Mouse (Mus musculus): Measurements from ENCODE around the gene Zc3hav1. TPM values are rescaled to one million over a fixed set of nuclear protein-coding genes. Genes with fewer than 3 reads are reported as not detected.
"Not testable (repeated sequence)": the region's sequence is repeated elsewhere in the genome, so short reads cannot be mapped to it uniquely, and the experiment has no call there.

Zc3hav1 gene
- polyA plus RNA-seq, 1 experiment from 2014 or later: 1.4 TPM

- H3K4me1 ChIP-seq (ENCODE audit: control insufficient read depth, insufficient read depth, low read depth, low read length): no peaks in the 10 kb centered on the region
- WGBS: 85% methylated on average over 4 of the region's 4 CpGs
Measured at GRCm38 (mm10) chr6:38361065-38361464, 6.7 kb upstream of the Zc3hav1 start.

GRCm38 (mm10) chr6:38359736-38360499 lies 5.5 kb upstream of the Zc3hav1 start:
- WGBS: 86% methylated on average over 12 of the region's 12 CpGs
- no peak overlapping the region for H3K9ac ChIP-seq (ENCODE audit: low read depth, low read length)
- H3K4me3 ChIP-seq (ENCODE audit: low read length): no peak overlapping the region
- no peak for ATAC-seq
- peaks cover 12% of the 10 kb centered on the region for H3K27me3 ChIP-seq (replicated peaks; ENCODE audit: control insufficient read depth, insufficient read depth, low read length)
- no peaks in the 10 kb centered on the region for H3K36me3 ChIP-seq (ENCODE audit: control insufficient read depth, insufficient read depth, low read length)
- no peak overlapping the region for H3K4me2 ChIP-seq (ENCODE audit: low read length)
- no peak overlapping the region for H3K27ac ChIP-seq (ENCODE audit: low read depth, low read length)
- no peaks in the 10 kb centered on the region; the same call in 1 of the 2 replicates for H3K4me1 ChIP-seq (ENCODE audit: control insufficient read depth, insufficient read depth, low read depth, low read length)
- no peaks in the 10 kb centered on the region for H3K9me3 ChIP-seq (ENCODE audit: control insufficient read depth, low read length)

More at GRCm38 (mm10) chr6:38361065-38361464, 6.7 kb upstream of the Zc3hav1 start:
- no peak overlapping the region for H3K4me2 ChIP-seq (ENCODE audit: low read length)
- no peak overlapping the region for H3K4me3 ChIP-seq (ENCODE audit: low read length)
- H3K27ac ChIP-seq (ENCODE audit: low read depth, low read length): no peak overlapping the region
- no peaks in the 10 kb centered on the region for H3K36me3 ChIP-seq (ENCODE audit: control insufficient read depth, insufficient read depth, low read length)
- no peak for ATAC-seq
- H3K9me3 ChIP-seq (ENCODE audit: control insufficient read depth, low read length): no peaks in the 10 kb centered on the region
- no peak overlapping the region for H3K9ac ChIP-seq (ENCODE audit: low read depth, low read length)
- peaks cover 5% of the 10 kb centered on the region for H3K27me3 ChIP-seq (replicated peaks; ENCODE audit: control insufficient read depth, insufficient read depth, low read length)

GRCm38 (mm10) chr6:38359044-38359735 lies 4.8 kb upstream of the Zc3hav1 start:
- 90% methylated on average over 10 of the region's 11 CpGs for WGBS
- not testable (repeated sequence) for H3K4me1 ChIP-seq (ENCODE audit: control insufficient read depth, insufficient read depth, low read depth, low read length); ATAC-seq; H3K4me3 ChIP-seq (ENCODE audit: low read length); H3K27ac ChIP-seq (ENCODE audit: low read depth, low read length); H3K9me3 ChIP-seq (ENCODE audit: control insufficient read depth, low read length); H3K36me3 ChIP-seq (ENCODE audit: control insufficient read depth, insufficient read depth, low read length); H3K4me2 ChIP-seq (ENCODE audit: low read length); H3K9ac ChIP-seq (ENCODE audit: low read depth, low read length)
- peaks cover 15% of the 10 kb centered on the region for H3K27me3 ChIP-seq (replicated peaks; ENCODE audit: control insufficient read depth, insufficient read depth, low read length)

- no peak for ATAC-seq
- no peak overlapping the region for H3K4me2 ChIP-seq (ENCODE audit: low read length)
- no peak overlapping the region for H3K27ac ChIP-seq (ENCODE audit: low read depth, low read length)
- peaks cover 3% of the 10 kb centered on the region; the same call in 1 of the 2 replicates for H3K4me1 ChIP-seq (ENCODE audit: control insufficient read depth, insufficient read depth, low read depth, low read length)
- H3K4me3 ChIP-seq (ENCODE audit: low read length): no peak overlapping the region
- no peaks in the 10 kb centered on the region for H3K9me3 ChIP-seq (ENCODE audit: control insufficient read depth, low read length)
- 81% methylated on average over 8 of the region's 8 CpGs for WGBS
- no peak overlapping the region for H3K9ac ChIP-seq (ENCODE audit: low read depth, low read length)
- peaks cover 15% of the 10 kb centered on the region for H3K27me3 ChIP-seq (replicated peaks; ENCODE audit: control insufficient read depth, insufficient read depth, low read length)
- H3K36me3 ChIP-seq (ENCODE audit: control insufficient read depth, insufficient read depth, low read length): no peaks in the 10 kb centered on the region
Measured at GRCm38 (mm10) chr6:38358253-38359027, 4.0 kb upstream of the Zc3hav1 start.

DNA sequence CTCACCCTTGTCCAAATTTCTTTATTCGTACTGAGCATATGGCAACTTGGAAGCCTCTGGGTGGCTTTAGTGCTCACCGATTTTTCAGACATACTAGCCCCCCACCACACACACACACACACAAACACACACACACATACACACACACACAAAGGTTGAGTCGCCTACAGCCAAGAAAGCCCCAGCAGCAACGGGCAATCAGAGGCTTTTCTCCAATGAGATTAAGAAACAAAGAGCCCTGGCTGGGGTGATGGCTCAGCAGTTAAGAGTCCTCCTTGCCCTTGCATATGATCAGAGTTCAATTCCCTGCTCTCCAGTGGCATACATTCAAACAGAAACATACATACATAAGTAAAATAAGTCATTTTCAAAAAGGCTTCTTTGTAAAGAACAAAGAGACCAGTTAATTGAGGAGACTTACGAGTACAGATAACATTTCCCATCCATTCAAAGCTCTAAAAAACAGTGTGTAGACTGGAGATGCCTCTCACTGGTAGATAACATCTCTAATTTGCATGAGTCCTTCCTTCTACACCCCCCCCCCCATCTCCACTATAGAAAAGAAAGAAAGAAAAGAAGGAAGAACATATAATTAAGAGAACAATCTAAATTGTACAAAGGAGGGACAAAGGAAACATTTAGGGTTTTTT lies 3.3 kb upstream of the Zc3hav1 start:
- H3K9me3 ChIP-seq (ENCODE audit: control insufficient read depth, low read length): no peaks in the 10 kb centered on the region
- no peaks in the 10 kb centered on the region for H3K36me3 ChIP-seq (ENCODE audit: control insufficient read depth, insufficient read depth, low read length)
- H3K27me3 ChIP-seq (replicated peaks; ENCODE audit: control insufficient read depth, insufficient read depth, low read length): peaks cover 18% of the 10 kb centered on the region
- no peak overlapping the region for H3K27ac ChIP-seq (ENCODE audit: low read depth, low read length)
- no peak overlapping the region for H3K4me2 ChIP-seq (ENCODE audit: low read length)
- H3K4me3 ChIP-seq (ENCODE audit: low read length): no peak overlapping the region
- no peak for ATAC-seq
- H3K4me1 ChIP-seq (ENCODE audit: control insufficient read depth, insufficient read depth, low read depth, low read length): peaks cover 3% of the 10 kb centered on the region; the same call in 1 of the 2 replicates
- H3K9ac ChIP-seq (ENCODE audit: low read depth, low read length): no peak overlapping the region
- 38% methylated on average over 5 of the region's 5 CpGs for WGBS

DNA sequence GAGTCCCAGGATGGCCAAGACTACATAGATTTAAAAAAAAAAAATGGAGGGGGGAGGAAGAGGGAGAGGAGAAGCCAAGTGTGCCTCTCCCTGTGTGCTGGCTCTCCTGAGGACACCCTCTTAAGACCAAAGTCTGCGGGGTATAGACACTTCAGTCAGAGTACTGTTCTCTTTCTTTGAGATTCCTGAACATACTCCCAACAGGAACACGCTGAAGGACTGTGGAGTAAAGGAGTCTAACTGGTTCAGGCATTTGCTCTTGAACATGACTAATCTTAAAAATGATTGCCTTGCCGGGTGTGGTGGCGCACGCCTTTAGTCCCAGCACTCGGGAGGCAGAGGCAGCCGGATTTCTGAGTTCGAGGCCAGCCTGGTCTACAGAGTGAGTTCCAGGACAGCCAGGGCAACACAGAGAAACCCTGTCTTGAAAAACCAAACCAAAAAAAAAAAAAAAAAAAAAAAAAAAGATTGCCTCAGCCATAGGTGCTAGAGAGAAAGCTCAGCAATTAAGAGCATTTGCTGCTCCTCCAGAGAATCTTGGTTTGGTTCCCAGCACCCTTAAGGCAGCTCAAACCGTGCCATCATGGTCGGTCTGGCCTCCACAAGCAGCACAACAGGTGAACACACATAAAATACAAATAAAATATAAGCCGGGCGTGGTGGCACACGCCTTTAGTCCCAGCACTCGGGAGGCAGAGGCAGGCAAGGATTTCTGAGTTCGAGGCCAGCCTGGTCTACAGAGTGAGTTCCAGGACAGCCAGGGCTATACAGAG lies 2.4 kb upstream of the Zc3hav1 start:
- H3K9me3 ChIP-seq (ENCODE audit: control insufficient read depth, low read length); H3K27ac ChIP-seq (ENCODE audit: low read depth, low read length); H3K9ac ChIP-seq (ENCODE audit: low read depth, low read length); H3K4me2 ChIP-seq (ENCODE audit: low read length); H3K36me3 ChIP-seq (ENCODE audit: control insufficient read depth, insufficient read depth, low read length); H3K4me1 ChIP-seq (ENCODE audit: control insufficient read depth, insufficient read depth, low read depth, low read length); H3K4me3 ChIP-seq (ENCODE audit: low read length); ATAC-seq: not testable (repeated sequence)
- H3K27me3 ChIP-seq (replicated peaks; ENCODE audit: control insufficient read depth, insufficient read depth, low read length): peaks cover 23% of the 10 kb centered on the region
- WGBS: 83% methylated on average over 15 of the region's 15 CpGs

DNA sequence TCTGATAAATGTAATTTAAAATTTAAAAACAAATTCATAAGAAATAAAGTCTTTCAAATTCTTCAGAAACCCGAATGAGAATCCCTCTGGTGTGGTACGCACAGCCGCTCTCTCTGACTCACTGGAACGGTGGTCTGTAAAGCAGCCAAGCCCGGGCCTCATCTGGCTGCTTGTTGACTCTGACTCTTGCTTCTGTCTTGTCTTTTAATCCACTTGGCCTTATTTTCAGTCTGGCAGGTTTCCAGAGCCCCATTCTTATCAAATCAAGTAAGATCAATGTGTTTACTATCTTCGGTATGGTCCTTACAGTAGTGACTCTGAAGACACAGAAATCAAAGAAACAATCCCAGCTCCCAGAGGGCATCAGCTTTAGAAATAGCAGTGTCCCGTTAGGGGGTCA lies 1.5 kb upstream of the Zc3hav1 start:
- Histone ChIP-seq H3K4me1 (ENCODE audit: control insufficient read depth, insufficient read depth, low read depth, low read length) (peaks cover 3% of the 10 kb centered on the region; the same call in 1 of the 2 replicates), H3K9ac (ENCODE audit: low read depth, low read length) (no peak overlapping the region), H3K27me3 (replicated peaks; ENCODE audit: control insufficient read depth, insufficient read depth, low read length) (peaks cover 23% of the 10 kb centered on the region), H3K36me3 (ENCODE audit: control insufficient read depth, insufficient read depth, low read length) (no peaks in the 10 kb centered on the region), H3K27ac (ENCODE audit: low read depth, low read length) (no peak overlapping the region), H3K4me2 (ENCODE audit: low read length) (no peak overlapping the region), H3K9me3 (ENCODE audit: control insufficient read depth, low read length) (no peaks in the 10 kb centered on the region), H3K4me3 (ENCODE audit: low read length) (no peak overlapping the region)
- WGBS: 12% methylated on average over 7 of the region's 7 CpGs
- no peak for ATAC-seq

- ATAC-seq: no peak
- H3K4me3 ChIP-seq (ENCODE audit: low read length): no peak overlapping the region
Measured at GRCm38 (mm10) chr6:38355354-38355823, 986 bp upstream of the Zc3hav1 start.

More at GRCm38 (mm10) chr6:38355354-38355823, 986 bp upstream of the Zc3hav1 start:
- Histone ChIP-seq H3K36me3 (ENCODE audit: control insufficient read depth, insufficient read depth, low read length) (no peaks in the 10 kb centered on the region), H3K9me3 (ENCODE audit: control insufficient read depth, low read length) (no peaks in the 10 kb centered on the region), H3K27ac (ENCODE audit: low read depth, low read length) (no peak overlapping the region), H3K27me3 (replicated peaks; ENCODE audit: control insufficient read depth, insufficient read depth, low read length) (peaks cover 23% of the 10 kb centered on the region), H3K4me2 (ENCODE audit: low read length) (peak overlapping the region; percentile 62), H3K9ac (ENCODE audit: low read depth, low read length) (no peak overlapping the region), H3K4me1 (ENCODE audit: control insufficient read depth, insufficient read depth, low read depth, low read length) (peaks cover 3% of the 10 kb centered on the region; the same call in 1 of the 2 replicates)
- 4% methylated on average over 8 of the region's 8 CpGs for WGBS

Measured in hindbrain, embryonic 16.5 days (tissue).